Mouse (Mus musculus) kidney, postnatal 0 days (tissue): ENCODE results near the gene Flg. TPM values are rescaled to one million over a fixed set of nuclear protein-coding genes. Genes with fewer than 3 reads are reported as not detected.

Source experiments
- ATAC-seq: fragments of 200-750 bp; cut with Nextera tagmentation; replicated peaks from 2 replicates; pipeline ENCODE4 v1.8.0; 2017; ENCODE audit warnings: low read depth, moderate number of reproducible peaks, moderate TSS enrichment, moderate library complexity; ENCODE audit not compliant: low FRiP score
- DNase-seq: peaks from one replicate; pipeline ENCODE4 v3.0.0-alpha.2; 2016; ENCODE audit warnings: low spot score
- H3K27ac ChIP-seq: fragments of 300-500 bp; sonication (generic); 2 replicates; pipeline ENCODE4 v1.5.1; 2014; ENCODE audit warnings: mild to moderate bottlenecking
- H3K27me3 ChIP-seq: fragments of 300-500 bp; sonication (generic); 2 replicates; pipeline ENCODE4 v1.6.1; 2014; ENCODE audit warnings: low read length, mixed read lengths; ENCODE audit not compliant: insufficient read depth
- H3K36me3 ChIP-seq: fragments of 300-500 bp; sonication (generic); 2 replicates; pipeline ENCODE4 v1.6.1; 2014; ENCODE audit warnings: low read length, mixed read lengths; ENCODE audit not compliant: insufficient read depth
- H3K4me1 ChIP-seq: fragments of 300-500 bp; sonication (generic); replicated peaks from 2 replicates; pipeline ENCODE4 v1.6.1; 2014; ENCODE audit warnings: antibody characterized with exemption, low read length, mixed read lengths; ENCODE audit not compliant: insufficient read depth
- H3K4me2 ChIP-seq: fragments of 300-500 bp; sonication (generic); 2 replicates; pipeline ENCODE4 v1.6.1; 2014; ENCODE audit warnings: mild to moderate bottlenecking, low read length, moderate library complexity, mixed read lengths
- H3K4me3 ChIP-seq: fragments of 300-500 bp; sonication (generic); replicated peaks from 2 replicates; pipeline ENCODE4 v1.5.1; 2014; ENCODE audit warnings: low read depth, low read length
- H3K9ac ChIP-seq: fragments of 300-500 bp; sonication (generic); 2 replicates; pipeline ENCODE4 v1.6.1; 2014; ENCODE audit warnings: low read depth, low read length
- H3K9me3 ChIP-seq: fragments of 300-500 bp; sonication (generic); replicated peaks from 2 replicates; pipeline ENCODE4 v1.6.1; 2016; ENCODE audit warnings: low read length, inconsistent platforms, mixed read lengths
- CTCF ChIP-seq: IDR thresholded peaks from 2 replicates; pipeline ENCODE4 v1.5.1; 2016; ENCODE audit warnings: antibody characterized with exemption, low read depth, mild to moderate bottlenecking, moderate library complexity
- WGBS: fragments of 180-500 bp; shearing (Covaris S2); extraction: QIAGEN DNeasy Blood & Tissue Kit; methylation state at CpG from one replicate; pipeline ENCODE4 v1.1.7; 2014; 5-methylcytosine and 5-hydroxymethylcytosine counted together
- polyA plus RNA-seq: library from polyadenylated mRNA; unstranded; fragments of >200 nt; fragmentation: Nextera tagmentation; extraction: Ambion mirVana; gene quantifications from 2 replicates; pipeline ENCODE4 v1.2.1, GENCODE M21; 2015

Flg gene
- polyA plus RNA-seq, 1 experiment from 2014 or later: 0.32 TPM

DNA sequence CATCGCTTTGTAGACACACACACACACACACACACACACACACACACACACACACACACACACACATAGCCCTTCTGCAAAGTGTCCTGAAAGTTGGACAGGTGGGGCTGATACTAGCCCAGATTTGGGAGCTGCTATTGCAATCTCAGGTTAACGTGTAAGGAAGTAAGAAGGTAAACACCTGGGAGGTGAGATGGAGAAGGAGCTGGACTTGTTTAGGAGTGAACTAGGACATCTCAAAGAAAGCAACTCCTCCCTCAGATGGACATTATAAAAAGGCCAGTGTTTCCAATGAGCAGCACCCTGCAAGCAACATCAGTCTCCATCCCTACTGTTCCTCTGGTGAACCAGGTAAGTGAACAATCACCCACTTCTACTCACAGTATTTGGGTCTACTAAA lies 46.1 kb downstream of the Flg start, which contains the start of gene Hrnr:
Gene Hrnr (plus strand): TSS at position 301 of the 400 bp plus-strand sequence.
- H3K9ac ChIP-seq: no peak within 1 kb of the TSS
- H3K27me3 ChIP-seq: no peaks in the 10 kb centered on the region
- no peaks in the 10 kb centered on the region for H3K9me3 ChIP-seq
- DNase-seq (no peak), ATAC-seq (no peak)
- 69% methylated on average over 2 of the region's 2 CpGs for WGBS
- no peaks in the 10 kb centered on the region for H3K36me3 ChIP-seq
- no peak within 1 kb of the TSS for H3K4me2 ChIP-seq
- no peaks in the 10 kb centered on the region for H3K4me1 ChIP-seq
- TF ChIP-seq CTCF: no peak
- no peak within 1 kb of the TSS for H3K4me3 ChIP-seq
- no peak within 1 kb of the TSS for H3K27ac ChIP-seq

DNA sequence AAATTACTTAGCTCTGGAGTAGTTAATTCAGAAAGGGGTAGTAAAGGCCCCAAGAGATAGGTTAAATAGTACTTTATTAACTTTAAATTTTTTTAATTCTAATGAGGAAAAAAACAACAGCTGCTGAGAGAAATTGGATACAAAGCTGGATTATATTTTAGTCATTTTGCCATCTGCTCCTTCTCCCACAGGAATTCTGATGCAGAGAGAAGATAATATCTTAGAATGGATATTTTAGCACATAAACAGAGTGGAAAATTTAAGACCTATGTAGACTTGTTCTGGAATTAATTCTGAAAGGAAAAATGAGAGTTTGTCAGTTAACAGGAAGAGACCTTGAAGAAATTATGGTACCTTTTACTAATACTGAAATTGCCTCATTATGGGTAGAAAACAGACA lies 64.4 kb downstream of the Flg start:
- Histone ChIP-seq H3K27ac (no peak overlapping the region), H3K36me3 (no peaks in the 10 kb centered on the region), H3K9me3 (no peaks in the 10 kb centered on the region), H3K4me3 (no peak overlapping the region), H3K27me3 (no peaks in the 10 kb centered on the region), H3K4me1 (no peaks in the 10 kb centered on the region), H3K4me2 (no peak overlapping the region), H3K9ac (no peak overlapping the region)
- ATAC-seq (no peak), DNase-seq (no peak)
- TF ChIP-seq CTCF: no peak

DNA sequence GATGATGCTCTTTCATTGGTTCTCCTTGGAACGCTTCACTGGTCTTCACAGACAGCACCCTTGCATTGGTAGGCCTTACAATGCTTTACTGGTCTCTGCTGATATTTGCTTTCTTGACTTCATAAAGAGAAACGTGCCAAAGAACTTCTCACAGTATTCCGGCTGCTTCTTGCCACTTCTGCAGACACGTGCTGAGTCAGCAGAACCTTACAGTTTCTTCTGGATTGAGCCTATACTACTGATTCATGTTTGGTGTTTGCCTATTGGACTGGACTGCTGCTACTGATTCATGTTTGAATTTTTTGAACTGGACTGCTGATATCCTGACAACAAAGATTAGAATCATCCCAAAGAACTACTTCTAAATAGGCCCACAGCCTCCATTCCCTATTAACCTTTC lies 66.7 kb downstream of the Flg start:
- no peaks in the 10 kb centered on the region for H3K9me3 ChIP-seq
- no peak overlapping the region for H3K4me2 ChIP-seq
- no peak for TF ChIP-seq CTCF
- no peaks in the 10 kb centered on the region for H3K36me3 ChIP-seq
- no peak overlapping the region for H3K4me3 ChIP-seq
- WGBS: 88% methylated on average over 4 of the region's 4 CpGs
- no peak for ATAC-seq
- no peaks in the 10 kb centered on the region for H3K4me1 ChIP-seq
- H3K27me3 ChIP-seq: no peaks in the 10 kb centered on the region
- no peak overlapping the region for H3K9ac ChIP-seq
- DNase-seq: no peak
- no peak overlapping the region for H3K27ac ChIP-seq

Other genes with a start within 250 kb of the Flg start
- not detected in 2 replicates for gene Gm4858, start 204.7 kb upstream of the Flg start, polyA plus RNA-seq
- not detected in 2 replicates for gene Crnn, start 128.7 kb upstream of the Flg start, polyA plus RNA-seq
- not detected in 2 replicates for gene Flg2, start 76.2 kb upstream of the Flg start, polyA plus RNA-seq
- gene Hrnr, start 46.2 kb downstream of the Flg start, polyA plus RNA-seq: 0.04 and 0.05 TPM in 2 replicates
- gene Rptn, start 120.2 kb downstream of the Flg start, polyA plus RNA-seq: 0.04 and 0.05 TPM in 2 replicates
- 6.7 and 7.1 TPM in 2 replicates for gene Tchh, start 168.8 kb downstream of the Flg start, polyA plus RNA-seq
- 0.28 and 0.33 TPM in 2 replicates for gene Tchhl1, start 195.2 kb downstream of the Flg start, polyA plus RNA-seq
- gene S100a11, start 247.0 kb downstream of the Flg start, polyA plus RNA-seq: 2,066 and 2,191 TPM in 2 replicates